Mouse (Mus musculus): Measurements from ENCODE around the gene Gpr183.

GRCm38 (mm10) chr14:121958751-121959537 lies 6.1 kb downstream of the Gpr183 start:
- TF ChIP-seq POLR2A (IDR thresholded peaks at IDR 0.05; ENCODE audit: borderline replicate concordance, extremely low read depth, insufficient read depth, insufficient read length, poor library complexity, severe bottlenecking): no peak
- TF ChIP-seq CTCF (IDR thresholded peaks at IDR 0.05; ENCODE audit: borderline replicate concordance, extremely low read depth, insufficient read depth, insufficient read length): no peak

All from brain, embryonic 14.5 days (tissue).